Mouse (Mus musculus): ENCODE measurements around the gene Zfp54.
"Not testable (repeated sequence)": the region's sequence is repeated elsewhere in the genome, so short reads cannot be mapped to it uniquely, and the experiment has no call there.

Zfp54 gene

GRCm38 (mm10) chr17:21422664-21423599 lies at the start of gene Zfp54:
Gene Zfp54, plus strand, starts transcription at chr17:21423227.
- DNase-seq, result peak; percentile 31

GRCm38 (mm10) chr17:21375311-21375710 lies 47.7 kb upstream of the Zfp54 start:
- DNase-seq, result no peak

- peak; percentile 42 for DNase-seq
Observed at GRCm38 (mm10) chr17:21383391-21384056, 39.5 kb upstream of the Zfp54 start, which contains the start of gene Zfp677. Gene Zfp677, plus strand, starts transcription at chr17:21383748.

- no peak for DNase-seq
Observed at GRCm38 (mm10) chr17:21384057-21384411, 39.0 kb upstream of the Zfp54 start.

- DNase-seq, result not testable (repeated sequence)
Observed at GRCm38 (mm10) chr17:21438806-21439400, 15.9 kb downstream of the Zfp54 start.

- peak; percentile 48 for DNase-seq
Observed at GRCm38 (mm10) chr17:21449669-21450068, 26.6 kb downstream of the Zfp54 start.

- peak; percentile 83 for DNase-seq
Observed at GRCm38 (mm10) chr17:21450138-21450704, 27.2 kb downstream of the Zfp54 start, which contains the start of gene Zfp51. Gene Zfp51, plus strand, starts transcription at chr17:21450374.

- no peak for DNase-seq
Observed at GRCm38 (mm10) chr17:21463550-21463949, 40.5 kb downstream of the Zfp54 start.

GRCm38 (mm10) chr17:21472032-21472652 lies 49.1 kb downstream of the Zfp54 start:
- DNase-seq, result no peak

GRCm38 (mm10) chr17:21472653-21473307 lies 49.8 kb downstream of the Zfp54 start:
- DNase-seq, result no peak

- no peak for DNase-seq
Observed at GRCm38 (mm10) chr17:21473362-21474190, 50.5 kb downstream of the Zfp54 start.

GRCm38 (mm10) chr17:21474729-21475128 lies 51.7 kb downstream of the Zfp54 start:
- not testable (repeated sequence) for DNase-seq

- not testable (repeated sequence) for DNase-seq
Observed at GRCm38 (mm10) chr17:21475290-21475689, 52.3 kb downstream of the Zfp54 start.

GRCm38 (mm10) chr17:21476351-21476750 lies 53.3 kb downstream of the Zfp54 start:
- not testable (repeated sequence) for DNase-seq

GRCm38 (mm10) chr17:21478103-21478777 lies 55.2 kb downstream of the Zfp54 start:
- not testable (repeated sequence) for DNase-seq
